Comparison of ENCODE assay signal across 28 mouse cellular contexts in the genomic region with DNA sequence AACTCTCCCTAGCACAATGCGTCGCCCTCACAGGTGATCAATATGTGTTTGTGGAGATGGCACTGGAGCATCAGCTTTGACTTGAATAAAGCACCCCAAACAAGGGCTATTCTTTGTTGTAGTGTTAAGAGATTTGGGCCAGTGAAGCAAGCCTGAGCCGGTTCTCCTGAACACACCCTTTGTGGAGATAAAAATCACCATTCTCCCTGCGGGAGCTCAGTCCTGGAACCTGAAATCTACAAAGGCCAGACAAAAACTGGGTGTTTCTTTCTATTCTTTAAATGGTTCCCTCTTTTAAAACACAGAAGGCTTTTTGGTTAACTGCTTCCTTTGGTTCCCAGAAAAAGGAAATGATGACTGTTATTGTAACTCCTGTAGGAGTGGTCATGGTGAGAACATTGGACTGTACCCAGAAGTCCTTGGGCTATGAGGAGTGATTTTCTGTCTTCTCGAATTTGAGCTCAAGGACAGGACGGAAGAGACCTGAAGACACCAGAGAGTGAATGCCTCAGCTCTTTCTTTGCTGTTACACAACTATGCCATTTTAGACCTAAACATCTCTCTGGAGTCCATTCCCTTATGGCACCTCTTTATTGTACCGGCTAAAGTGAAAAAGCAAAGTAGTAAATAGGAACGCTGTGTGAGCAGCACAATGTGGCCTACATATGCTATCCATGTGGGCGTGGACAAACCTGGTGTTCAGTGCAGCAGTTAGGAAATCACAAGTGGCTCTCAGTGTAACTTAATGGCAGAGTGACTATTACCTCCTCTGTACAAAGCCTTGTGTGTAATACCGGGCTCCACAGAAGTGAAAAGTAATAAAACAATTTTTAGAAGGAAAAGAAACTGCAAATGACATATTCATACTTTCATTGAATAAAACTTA.
DNase-seq lines count a peak whose midpoint lies in the region; ATAC-seq and TF ChIP-seq lines count a peak whose summit lies in the region.
"Had no signal": no experiment of that assay in that cellular context is flagged by ENCODE, and none has a peak within 500 bp of the region (broad histone marks: within the 10 kb centered on the region; RNA-seq: fewer than 3 reads in every experiment).

No protein-coding gene starts in this region.

- H3K4me3 ChIP-seq in ES-E14 (ENCODE audit: insufficient read depth in 1 of 2, low read depth in 1 of 2, low read length in 2 of 2, poor library complexity in 1 of 2, severe bottlenecking in 1 of 2): no peak overlapping the region
- H3K4me3 ChIP-seq in hindbrain, embryonic 10.5 days: no peak overlapping the region
- H3K4me3 ChIP-seq in midbrain, embryonic 13.5 days (replicated peaks): no peak overlapping the region
- H3K4me3 ChIP-seq: forebrain, embryonic 12.5 days; gastrocnemius, adult 2 months; heart, embryonic 12.5 days; liver, embryonic 13.5 days; lung, embryonic 15.5 days; neural tube, embryonic 15.5 days; stomach, embryonic 15.5 days had no signal

- DNase-seq in ES-E14 (ENCODE audit: low read depth, low spot score) (peak; percentile 50), ZHBTc4 (ENCODE audit: low read depth, low spot score) (peak; percentile 84)
- peak; percentile 67 for DNase-seq in lung, postnatal 36 days
- DNase-seq in hindbrain, embryonic 10.5 days (ENCODE audit: low spot score): no peak
- no peak for DNase-seq in c-Kit-positive CD71-positive TER-119-positive erythroid progenitor cells, embryonic 14.5 days (ENCODE audit: low spot score)
- DNase-seq: adrenal gland, postnatal 25 days; B cell, adult 2 months; cerebellum, adult 11 months; cerebellum, postnatal 10 days; gastrocnemius, adult 2 months; heart, adult 18-20 months; heart, postnatal 10 days; kidney, adult 18-20 months; kidney, postnatal 25 days; liver, embryonic 13.5 days; thymus, adult 2 months; thymus, postnatal 4 days had no signal

- peak; percentile 39; a peak in 3 of 4 replicates for ATAC-seq in hematopoietic stem cell, adult 5-6 weeks (replicated peaks in 1 of 2; ENCODE audit: insufficient read depth in 1 of 2, low FRiP score in 2 of 2, low TSS enrichment in 1 of 2, low read depth in 1 of 2, poor library complexity in 2 of 2, severe bottlenecking in 2 of 2)
- ATAC-seq in midbrain, embryonic 13.5 days: no peak
- ATAC-seq: inflammation-experienced regulatory T-cells, adult 6 months had no signal

- no peak overlapping the region for H3K27ac ChIP-seq in ES-E14 (ENCODE audit: insufficient read depth, low read depth, low read length, poor library complexity, severe bottlenecking)
- no peak overlapping the region for H3K27ac ChIP-seq in hindbrain, embryonic 10.5 days
- H3K27ac ChIP-seq in midbrain, embryonic 13.5 days: no peak overlapping the region
- H3K27ac ChIP-seq: forebrain, embryonic 12.5 days; gastrocnemius, adult 2 months; hindbrain, embryonic 14.5 days; liver, embryonic 13.5 days; lung, embryonic 15.5 days; neural tube, embryonic 15.5 days; stomach, embryonic 15.5 days had no signal

- H3K4me1 ChIP-seq in ES-E14 (ENCODE audit: control insufficient read depth in 2 of 2, insufficient read depth in 2 of 2, low read length in 2 of 2, poor library complexity in 1 of 2): peaks cover 0 to 2% of the 10 kb centered on the region in 2 experiments; a peak in 1 of 4 replicates
- no peaks in the 10 kb centered on the region for H3K4me1 ChIP-seq in hindbrain, embryonic 10.5 days (replicated peaks)
- H3K4me1 ChIP-seq in midbrain, embryonic 13.5 days (replicated peaks): no peaks in the 10 kb centered on the region
- H3K4me1 ChIP-seq: forebrain, embryonic 12.5 days; heart, embryonic 12.5 days; liver, embryonic 13.5 days; lung, embryonic 15.5 days; neural tube, embryonic 15.5 days; stomach, embryonic 15.5 days had no signal

- no peaks in the 10 kb centered on the region for H3K36me3 ChIP-seq in ES-E14 (ENCODE audit: control insufficient read depth, insufficient read depth, low read length, poor library complexity, severe bottlenecking)
- H3K36me3 ChIP-seq in hindbrain, embryonic 10.5 days: no peaks in the 10 kb centered on the region
- no peaks in the 10 kb centered on the region for H3K36me3 ChIP-seq in midbrain, embryonic 13.5 days
- H3K36me3 ChIP-seq: forebrain, embryonic 12.5 days; heart, embryonic 12.5 days; liver, embryonic 13.5 days; lung, embryonic 15.5 days; neural tube, embryonic 15.5 days; stomach, embryonic 15.5 days had no signal

- no peaks in the 10 kb centered on the region for H3K27me3 ChIP-seq in hindbrain, embryonic 10.5 days (ENCODE audit: insufficient read depth, poor library complexity, severe bottlenecking)
- no peaks in the 10 kb centered on the region for H3K27me3 ChIP-seq in midbrain, embryonic 13.5 days
- H3K27me3 ChIP-seq: CH12.LX; forebrain, embryonic 12.5 days; heart, embryonic 12.5 days; liver, embryonic 13.5 days; lung, embryonic 15.5 days; neural tube, embryonic 15.5 days; stomach, embryonic 15.5 days had no signal

- no peaks in the 10 kb centered on the region for H3K9me3 ChIP-seq in ES-E14 (ENCODE audit: control insufficient read depth, insufficient read depth, low read depth, low read length)
- no peaks in the 10 kb centered on the region for H3K9me3 ChIP-seq in hindbrain, embryonic 10.5 days
- no peaks in the 10 kb centered on the region for H3K9me3 ChIP-seq in midbrain, embryonic 13.5 days
- H3K9me3 ChIP-seq: forebrain, embryonic 12.5 days; heart, embryonic 12.5 days; liver, embryonic 13.5 days; lung, embryonic 15.5 days; neural tube, embryonic 15.5 days; stomach, embryonic 15.5 days had no signal

- H3K4me2 ChIP-seq in midbrain, embryonic 13.5 days (replicated peaks): no peak overlapping the region
- H3K4me2 ChIP-seq: forebrain, embryonic 12.5 days; heart, embryonic 12.5 days; hindbrain, embryonic 14.5 days; liver, embryonic 13.5 days; lung, embryonic 15.5 days; midbrain, embryonic 11.5 days; neural tube, embryonic 15.5 days; stomach, embryonic 15.5 days had no signal

- WGBS in hindbrain, embryonic 10.5 days: 88% methylated on average over 10 of the region's 10 CpGs
- WGBS in midbrain, embryonic 13.5 days: 86% methylated on average over 10 of the region's 10 CpGs

- H3K9ac ChIP-seq in ES-E14 (ENCODE audit: insufficient read depth, low read depth, low read length, poor library complexity, severe bottlenecking): no peak overlapping the region
- no peak overlapping the region for H3K9ac ChIP-seq in midbrain, embryonic 13.5 days (replicated peaks)
- H3K9ac ChIP-seq: forebrain, embryonic 12.5 days; heart, embryonic 12.5 days; hindbrain, embryonic 14.5 days; liver, embryonic 13.5 days; lung, embryonic 15.5 days; neural tube, embryonic 15.5 days; stomach, embryonic 15.5 days had no signal

- in situ Hi-C loops in ES-E14 (cut with MboI; ENCODE audit: low sequenced_read_pairs in 2 of 2, unreplicated experiment in 2 of 2): no loop called here

TF ChIP-seq in ES-E14, 5 proteins besides CTCF, POLR2A, EP300 and RAD21:
- TF ChIP-seq ZC3H11A (IDR thresholded peaks at IDR 0.05; ENCODE audit: borderline replicate concordance, low read depth, low read length) (no peak), HCFC1 (IDR thresholded peaks at IDR 0.05; ENCODE audit: borderline replicate concordance, insufficient read depth, low read length) (no peak), MAFK (IDR thresholded peaks at IDR 0.05; ENCODE audit: insufficient read depth, low read depth, low read length) (no peak), CHD2 (IDR thresholded peaks at IDR 0.05; ENCODE audit: low read depth, low read length) (no peak), ZNF384 (IDR thresholded peaks at IDR 0.05; ENCODE audit: low read depth, low read length) (no peak)

Comparison
In these comparisons a context has a peak if more than half of its experiments do, and no peak if none do; other contexts are left out.
1. DNase-seq: peak in ES-E14 (single experiment), ZHBTc4 (single experiment) and lung, postnatal 36 days (single experiment); none in hindbrain, embryonic 10.5 days (single experiment) and c-Kit-positive CD71-positive TER-119-positive erythroid progenitor cells, embryonic 14.5 days (single experiment).